Mouse (Mus musculus) cortical plate, adult 2 months (tissue): ENCODE data around the gene Olfr111. TPM values are rescaled to one million over a fixed set of nuclear protein-coding genes. Genes with fewer than 3 reads are reported as not detected.

Experiments used
- H3K27ac ChIP-seq: fragments of 200-500 bp; 2 replicates; pipeline ENCODE4 v1.5.1; 2012; ENCODE audit warnings: low read length, control low read depth, inconsistent platforms; ENCODE audit not compliant: insufficient read depth
- H3K4me1 ChIP-seq: fragments of 200-500 bp; 2 replicates; pipeline ENCODE4 v1.6.1; 2011; ENCODE audit warnings: low read length; ENCODE audit not compliant: control insufficient read depth, insufficient read depth
- H3K4me3 ChIP-seq: fragments of 200-500 bp; 2 replicates; pipeline ENCODE4 v1.5.1; 2011; ENCODE audit warnings: mild to moderate bottlenecking, low read length, control low read depth; ENCODE audit not compliant: insufficient read depth
- CTCF ChIP-seq: fragments of 200-500 bp; IDR thresholded peaks from 2 replicates; pipeline ENCODE4 v1.5.1; 2011; ENCODE audit warnings: mild to moderate bottlenecking, control low read depth, low read length; ENCODE audit not compliant: insufficient read depth; ENCODE audit errors: extremely low read depth
- POLR2A ChIP-seq: fragments of 200-500 bp; IDR thresholded peaks from 2 replicates; pipeline ENCODE4 v1.6.1; 2011; ENCODE audit warnings: mild to moderate bottlenecking, low read length, control low read depth; ENCODE audit not compliant: insufficient read depth; ENCODE audit errors: extremely low read depth
- polyA plus RNA-seq: library from polyadenylated mRNA; depleted of rRNA; stranded (reverse); fragments of >200 nt; gene quantifications from 2 replicates; pipeline ENCODE4 v1.2.3, GENCODE M21; 2012; rRNA removed

Olfr111 gene
- polyA plus RNA-seq, 1 experiment = 0.42 TPM

DNA sequence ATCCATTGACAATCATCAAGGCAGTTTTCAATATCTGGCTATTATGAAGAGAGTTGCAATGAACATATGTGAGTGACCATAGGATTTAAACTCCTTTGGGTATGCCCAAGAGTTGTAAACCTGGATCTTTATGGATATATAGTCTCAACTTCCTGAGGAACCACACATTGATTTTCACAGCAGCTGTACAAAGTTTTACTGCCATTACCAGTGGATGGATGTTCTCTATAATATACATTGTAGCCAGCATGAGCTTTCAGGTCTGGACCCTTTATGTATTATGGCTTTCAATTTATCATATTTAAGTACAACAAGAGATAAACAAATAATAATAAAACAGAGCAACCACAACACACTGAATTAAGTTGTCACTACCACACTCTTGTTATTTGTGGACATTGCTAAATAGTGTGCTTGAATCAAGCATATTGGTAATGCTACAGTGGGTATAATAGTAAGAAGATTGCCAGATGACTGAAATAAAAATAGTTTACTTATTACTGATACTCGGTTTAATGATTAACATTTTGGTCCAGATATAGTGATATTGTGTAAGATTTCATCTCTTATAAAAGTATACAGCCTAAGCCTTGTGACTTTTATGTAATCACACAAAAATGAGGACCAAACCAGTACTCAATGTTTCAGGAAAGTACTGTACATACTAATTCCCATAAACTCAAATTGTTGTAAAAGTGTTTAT, 51.2 kb downstream of the Olfr111 start:
- Histone ChIP-seq H3K27ac (no peak overlapping the region), H3K4me1 (no peaks in the 10 kb centered on the region), H3K4me3 (no peak overlapping the region)
- TF ChIP-seq POLR2A (no peak), CTCF (no peak)

DNA sequence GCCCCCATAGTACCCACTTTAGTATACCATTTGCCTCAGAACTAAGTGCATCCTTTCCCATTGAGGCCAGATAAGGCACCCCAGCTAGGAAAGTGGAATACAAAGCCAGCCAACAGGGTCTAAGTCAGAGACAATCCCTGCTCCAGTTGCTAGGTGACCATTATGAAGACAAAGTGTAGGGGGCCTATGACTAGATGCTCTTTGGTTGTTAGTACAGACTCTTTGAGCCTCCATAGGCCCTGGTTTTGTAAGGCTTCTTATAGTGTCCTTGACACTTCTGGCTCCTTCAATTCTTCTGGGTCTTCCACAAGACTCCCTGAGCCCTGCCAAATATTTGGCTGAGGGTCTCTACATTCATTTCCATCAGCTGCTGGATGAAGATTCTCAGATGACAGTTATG, 61.5 kb downstream of the Olfr111 start, which contains the start of gene Olfr112:
TSS of gene Olfr112 (minus strand) at position 101 of the 400 bp plus-strand sequence.
- no peak within 1 kb of the TSS for H3K4me3 ChIP-seq
- TF ChIP-seq POLR2A = no peak
- TF ChIP-seq CTCF = no peak
- H3K27ac ChIP-seq = no peak within 1 kb of the TSS
- H3K4me1 ChIP-seq = no peaks in the 10 kb centered on the region

DNA sequence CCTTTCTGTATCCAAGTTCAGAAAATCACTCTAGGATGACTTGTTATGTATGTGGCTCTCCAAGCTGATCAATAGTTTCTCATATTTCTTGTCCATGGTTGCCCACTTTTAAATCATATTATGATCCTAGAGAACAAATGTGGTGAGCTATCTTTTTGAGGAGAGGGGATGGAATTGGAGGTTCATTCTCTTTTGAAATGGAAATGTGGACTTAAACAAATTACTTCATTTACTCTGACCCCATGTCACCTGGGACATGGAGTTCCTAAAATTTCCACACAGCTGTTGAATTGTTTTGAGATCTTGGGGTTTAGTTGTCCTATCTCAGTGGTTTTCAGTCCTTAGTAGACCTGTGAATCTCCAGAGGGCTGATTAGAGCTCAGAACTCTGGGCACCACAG, 69.7 kb downstream of the Olfr111 start, which contains the start of gene Olfr113:
TSS of gene Olfr113 (minus strand) at position 101 of the 400 bp plus-strand sequence.
- TF ChIP-seq CTCF = no peak
- Histone ChIP-seq H3K4me3 (no peak within 1 kb of the TSS), H3K4me1 (no peaks in the 10 kb centered on the region), H3K27ac (no peak within 1 kb of the TSS)

Other genes starting within 250 kb of the Olfr111 start
- gene Olfr98, start 244.3 kb upstream of the Olfr111 start, polyA plus RNA-seq = not detected in 2 replicates
- 2.6 and 3.3 TPM in 2 replicates for gene H2-M3, start 237.8 kb upstream of the Olfr111 start, polyA plus RNA-seq
- gene Olfr99, start 224.6 kb upstream of the Olfr111 start, polyA plus RNA-seq = not detected in 2 replicates
- not detected in 2 replicates for gene Olfr101, start 203.7 kb upstream of the Olfr111 start, polyA plus RNA-seq
- gene Olfr102, start 191.0 kb upstream of the Olfr111 start, polyA plus RNA-seq = not detected in 2 replicates
- gene Olfr103, start 168.3 kb upstream of the Olfr111 start, polyA plus RNA-seq = not detected in 2 replicates
- not detected in 2 replicates for gene Olfr104-ps, start 148.4 kb upstream of the Olfr111 start, polyA plus RNA-seq
- not detected in 2 replicates for gene Olfr105-ps, start 129.0 kb upstream of the Olfr111 start, polyA plus RNA-seq
- not detected in 2 replicates for gene Olfr106-ps, start 117.6 kb upstream of the Olfr111 start, polyA plus RNA-seq
- not detected in 2 replicates for gene Olfr107, start 108.8 kb upstream of the Olfr111 start, polyA plus RNA-seq
- gene Olfr108, start 62.5 kb upstream of the Olfr111 start, polyA plus RNA-seq = not detected in 2 replicates
- not detected in 2 replicates for gene Olfr109, start 49.1 kb upstream of the Olfr111 start, polyA plus RNA-seq
- gene H2-M2, start 24.5 kb upstream of the Olfr111 start, polyA plus RNA-seq = not detected in 2 replicates
- gene Olfr110, start 15.6 kb upstream of the Olfr111 start, polyA plus RNA-seq = 0.15 and 0.19 TPM in 2 replicates
- not detected in 2 replicates for gene Olfr112, start 61.4 kb downstream of the Olfr111 start, polyA plus RNA-seq
- not detected in 2 replicates for gene Olfr113, start 69.6 kb downstream of the Olfr111 start, polyA plus RNA-seq
- gene Olfr114, start 84.7 kb downstream of the Olfr111 start, polyA plus RNA-seq = not detected in 2 replicates
- not detected in 2 replicates for gene Olfr115, start 119.1 kb downstream of the Olfr111 start, polyA plus RNA-seq
- not detected in 2 replicates for gene Olfr116, start 119.2 kb downstream of the Olfr111 start, polyA plus RNA-seq
- gene Olfr117, start 155.8 kb downstream of the Olfr111 start, polyA plus RNA-seq = not detected in 2 replicates
- not detected in 2 replicates for gene Olfr118, start 159.0 kb downstream of the Olfr111 start, polyA plus RNA-seq
- not detected in 2 replicates for gene Olfr119, start 188.5 kb downstream of the Olfr111 start, polyA plus RNA-seq
- not detected in 2 replicates for gene Olfr120, start 213.8 kb downstream of the Olfr111 start, polyA plus RNA-seq
- not detected in 2 replicates for gene Olfr121, start 240.8 kb downstream of the Olfr111 start, polyA plus RNA-seq